Mouse (Mus musculus) small intestine, adult 2 months (tissue): Measurements from ENCODE around the gene Mthfr.

ENCODE experiments used
- CTCF ChIP-seq: fragments of 200-500 bp; IDR thresholded peaks from 2 replicates; pipeline ENCODE4 v1.5.1; 2012; ENCODE audit warnings: low read depth, mild to moderate bottlenecking, control low read depth, inconsistent platforms, low read length, moderate library complexity, mixed read lengths; ENCODE audit not compliant: insufficient replicate concordance, insufficient read length; ENCODE audit errors: extremely low read depth
- POLR2A ChIP-seq: fragments of 200-500 bp; IDR thresholded peaks from 2 replicates; pipeline ENCODE4 v1.6.1; 2012; ENCODE audit warnings: low read depth, mild to moderate bottlenecking, control low read depth, inconsistent platforms, low read length, moderate library complexity

DNA sequence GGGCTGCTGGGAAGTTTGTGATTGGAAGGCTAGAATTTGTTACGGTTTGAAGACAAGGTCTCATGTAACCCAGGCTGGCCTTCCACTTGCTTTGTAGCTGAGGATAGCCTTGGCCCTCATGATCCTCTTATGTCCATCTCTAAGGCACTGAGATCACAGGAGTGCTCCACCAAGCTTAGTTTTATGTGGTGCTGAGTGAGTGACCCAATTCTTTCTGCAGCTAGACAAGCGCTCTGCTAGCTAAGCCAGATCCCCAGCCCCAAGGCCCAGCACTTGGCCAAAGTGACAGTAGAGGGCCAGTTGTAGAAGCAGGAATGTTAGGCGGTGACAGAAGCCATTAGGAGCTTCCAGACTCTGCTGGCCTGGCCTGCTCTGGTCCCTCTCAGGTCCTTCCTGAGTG, 65.3 kb downstream of the Mthfr start:
- TF ChIP-seq POLR2A (no peak), CTCF (no peak)
